Mouse (Mus musculus) liver, embryonic 14.5 days (tissue): ENCODE measurements at regions not wholly inside any gene's neighbourhood (a gene's known extent, or its start where the extent isn't known, plus 50 kb on each side); places are given as distances from the start of the nearest gene placed in this dataset.

Experiments
- ATAC-seq: fragments of 200-750 bp; cut with Nextera tagmentation; 2 replicates; pipeline ENCODE4 v1.8.0; 2017; ENCODE audit warnings: moderate number of reproducible peaks, mild to moderate bottlenecking, moderate library complexity; ENCODE audit not compliant: insufficient read depth
- DNase-seq, 3 experiments: peaks; one replicate each; pipeline ENCODE4 v3.0.0-alpha.2; 2012 to 2013; ENCODE audit warnings: low read depth in 3 of 3, low spot score in 3 of 3
- H3K27ac ChIP-seq: fragments of 300-500 bp; sonication (generic); 2 replicates; pipeline ENCODE4 v1.5.1; 2014; ENCODE audit warnings: moderate library complexity, mild to moderate bottlenecking, control low read depth, inconsistent platforms
- H3K27me3 ChIP-seq: fragments of 300-500 bp; sonication (generic); 2 replicates; pipeline ENCODE4 v1.6.1; 2014; ENCODE audit warnings: mild to moderate bottlenecking, low read length, moderate library complexity; ENCODE audit not compliant: control insufficient read depth, insufficient read depth
- H3K36me3 ChIP-seq: fragments of 300-500 bp; sonication (generic); replicated peaks from 2 replicates; pipeline ENCODE4 v1.6.1; 2014; ENCODE audit warnings: low read depth; ENCODE audit not compliant: control insufficient read depth, insufficient read depth
- H3K4me1 ChIP-seq, 2 experiments: fragments of 200-500 bp in 1 of 2; fragments of 300-500 bp in 1 of 2; sonication (generic) in 1 of 2; replicated peaks; 2 replicates each; pipeline ENCODE4 v1.6.1; 2012 to 2014; ENCODE audit warnings: antibody characterized with exemption in 1 of 2, inconsistent platforms in 1 of 2, low read length in 1 of 2; ENCODE audit not compliant: control insufficient read depth in 2 of 2, insufficient read depth in 2 of 2
- H3K4me2 ChIP-seq: fragments of 300-500 bp; sonication (generic); 2 replicates; pipeline ENCODE4 v1.6.1; 2014; ENCODE audit warnings: low read depth, mild to moderate bottlenecking, control low read depth, moderate library complexity
- H3K4me3 ChIP-seq, 2 experiments: fragments of 200-500 bp in 1 of 2; fragments of 300-500 bp in 1 of 2; sonication (generic) in 1 of 2; 2 replicates each; pipeline ENCODE4 v1.5.1; 2012 to 2014; ENCODE audit warnings: low read depth in 2 of 2, low read length in 2 of 2, mild to moderate bottlenecking in 2 of 2, control low read depth in 1 of 2, inconsistent platforms in 1 of 2, moderate library complexity in 1 of 2; ENCODE audit not compliant: insufficient read depth in 1 of 2
- H3K9ac ChIP-seq: fragments of 300-500 bp; sonication (generic); replicated peaks from 2 replicates; pipeline ENCODE4 v1.6.1; 2014; ENCODE audit warnings: mild to moderate bottlenecking, control low read depth, moderate library complexity
- H3K9me3 ChIP-seq: fragments of 300-500 bp; sonication (generic); 2 replicates; pipeline ENCODE4 v1.6.1; 2016; ENCODE audit warnings: low read length, mixed read lengths; ENCODE audit not compliant: control insufficient read depth
- CTCF ChIP-seq: IDR thresholded peaks from 2 replicates; pipeline ENCODE4 v1.5.1; 2016; ENCODE audit warnings: antibody characterized with exemption, low read depth, control low read depth
- EP300 ChIP-seq: IDR thresholded peaks from 2 replicates; pipeline ENCODE4 v1.6.1; 2016; ENCODE audit warnings: antibody characterized with exemption, low read depth
- WGBS: fragments of 180-500 bp; shearing (Covaris S2); extraction: QIAGEN DNeasy Blood & Tissue Kit; methylation state at CpG from one replicate; pipeline ENCODE4 v1.1.7; 2014; ENCODE audit not compliant: insufficient replicate concordance; 5-methylcytosine and 5-hydroxymethylcytosine counted together

DNA sequence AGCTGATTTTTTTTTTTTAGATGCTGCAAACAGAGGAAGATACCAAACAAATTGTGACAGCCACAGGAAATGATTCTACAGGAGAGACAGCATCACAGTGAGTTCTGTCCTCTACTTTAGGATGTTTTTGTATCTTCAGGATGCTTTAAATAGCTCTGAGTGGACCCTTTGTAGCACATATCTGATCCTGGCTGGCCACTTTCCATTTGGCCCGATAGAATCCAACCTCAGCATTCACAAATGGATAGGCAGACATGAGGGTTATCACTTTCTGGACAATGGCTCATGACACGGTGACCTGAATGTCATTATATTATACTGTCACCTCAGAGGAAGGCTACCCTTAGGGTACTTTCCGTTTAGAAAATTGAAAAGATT, 379.3 kb downstream of the Gm10295 start:
- 48% methylated on average over 3 of the region's 3 CpGs for WGBS
- Histone ChIP-seq H3K36me3 (no peaks in the 10 kb centered on the region), H3K27me3 (no peaks in the 10 kb centered on the region), H3K4me1 (no peaks in the 10 kb centered on the region), H3K9ac (no peak overlapping the region), H3K9me3 (no peaks in the 10 kb centered on the region), H3K4me3 (no peak overlapping the region), H3K27ac (no peak overlapping the region), H3K4me2 (no peak overlapping the region)
- DNase-seq (no peak), ATAC-seq (no peak)
- TF ChIP-seq EP300, result no peak
- no peak for TF ChIP-seq CTCF

DNA sequence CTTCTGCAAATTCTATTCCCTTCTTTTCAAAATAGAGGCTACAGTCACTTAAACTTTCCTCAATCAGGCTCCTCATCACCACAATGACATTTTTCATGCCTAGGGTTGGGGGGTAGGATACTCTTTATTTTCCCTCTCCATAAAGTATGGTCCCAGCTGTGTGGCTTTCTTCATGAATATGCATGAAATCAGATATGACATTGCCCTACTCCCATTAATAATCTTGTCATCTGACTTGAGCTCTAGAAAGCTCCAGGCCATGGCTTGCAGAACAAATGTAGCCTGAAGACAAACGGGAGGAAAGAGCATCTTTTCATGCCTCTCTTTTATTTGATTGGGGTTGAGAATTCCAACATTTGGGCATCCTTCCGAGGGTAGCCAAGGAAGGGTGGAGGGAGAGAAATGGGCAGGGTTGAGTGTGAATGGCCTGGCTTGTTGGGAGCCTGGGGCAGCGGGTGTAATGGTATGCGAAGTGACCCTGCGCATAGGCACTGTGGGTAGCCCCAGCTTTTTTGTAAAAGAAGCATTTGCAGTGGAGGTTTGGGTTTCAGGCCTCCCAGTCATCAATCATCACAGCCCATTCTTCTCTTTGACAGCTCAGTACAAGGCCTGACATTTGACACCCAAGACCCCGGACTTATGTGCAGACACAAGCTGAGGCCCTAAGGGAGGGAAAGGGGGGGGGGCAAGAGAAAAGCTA, 379.8 kb downstream of the Gm10295 start:
- Histone ChIP-seq H3K4me2 (no peak overlapping the region), H3K27me3 (no peaks in the 10 kb centered on the region), H3K4me1 (no peaks in the 10 kb centered on the region), H3K9me3 (no peaks in the 10 kb centered on the region), H3K4me3 (no peak overlapping the region), H3K9ac (no peak overlapping the region), H3K36me3 (no peaks in the 10 kb centered on the region), H3K27ac (no peak overlapping the region)
- no peak for DNase-seq
- TF ChIP-seq EP300 (no peak), CTCF (no peak)
- WGBS, result 52% methylated on average over 6 of the region's 6 CpGs
- no peak for ATAC-seq

DNA sequence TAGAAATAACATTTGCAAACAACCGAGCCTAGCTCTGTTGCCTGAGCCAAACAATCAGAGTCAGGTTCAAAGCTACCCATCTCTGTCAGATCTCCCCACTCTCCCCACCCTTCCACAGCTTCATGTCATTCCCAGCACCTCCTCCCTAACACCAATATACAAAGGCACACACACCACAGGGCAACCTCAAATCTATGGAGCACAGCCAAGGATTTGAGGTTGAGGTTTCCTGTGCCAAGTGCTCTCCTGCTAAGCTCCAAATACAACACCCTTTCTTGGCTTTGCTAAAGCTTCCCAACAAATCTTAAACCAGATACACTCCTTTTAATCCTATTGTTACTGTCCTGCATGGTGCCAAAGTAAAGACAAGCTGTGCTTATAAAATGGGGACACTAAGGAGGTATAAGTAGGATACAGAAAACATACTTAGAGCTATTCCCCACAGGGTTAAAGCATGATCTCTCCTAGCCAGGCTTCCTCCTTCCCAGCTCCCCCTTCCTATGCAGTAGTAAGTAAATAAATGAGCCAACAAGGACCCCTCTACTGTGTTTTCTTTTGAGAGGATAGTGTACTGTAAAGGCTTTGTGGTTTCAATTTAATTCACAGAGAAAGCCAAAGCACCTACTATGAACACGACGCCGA, 398.8 kb downstream of the Gm10295 start:
- TF ChIP-seq EP300 (no peak), CTCF (no peak)
- H3K9me3 ChIP-seq, result no peaks in the 10 kb centered on the region
- no peaks in the 10 kb centered on the region for H3K36me3 ChIP-seq
- ATAC-seq (no peak), DNase-seq (no peak)
- H3K4me1 ChIP-seq, result no peaks in the 10 kb centered on the region
- no peak overlapping the region for H3K27ac ChIP-seq
- no peak overlapping the region for H3K4me2 ChIP-seq
- WGBS, result 53% methylated on average over 4 of the region's 4 CpGs
- H3K27me3 ChIP-seq, result no peaks in the 10 kb centered on the region
- H3K4me3 ChIP-seq, result no peak overlapping the region
- H3K9ac ChIP-seq, result no peak overlapping the region

DNA sequence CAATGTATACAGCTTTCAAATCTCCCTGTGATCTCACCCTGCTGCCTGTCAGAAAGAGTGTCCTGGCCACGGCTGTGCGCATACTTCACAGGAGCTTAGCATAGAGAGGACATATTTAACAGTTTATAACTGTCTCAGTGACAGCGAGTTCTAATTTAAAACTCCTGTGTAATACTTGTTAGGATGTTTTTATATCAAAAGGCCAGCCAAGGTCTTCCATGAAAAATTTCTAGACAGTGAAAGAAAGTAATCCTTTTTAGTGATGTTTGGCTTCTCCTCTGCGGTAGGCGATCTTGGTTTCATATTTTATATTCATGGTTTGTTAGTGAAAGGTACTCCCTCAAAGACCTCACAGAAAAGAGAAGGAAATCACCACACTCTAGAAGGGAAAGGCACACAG, 403.0 kb downstream of the Gm10295 start:
- Histone ChIP-seq H3K36me3 (no peaks in the 10 kb centered on the region), H3K4me2 (no peak overlapping the region), H3K9me3 (no peaks in the 10 kb centered on the region), H3K27ac (no peak overlapping the region), H3K4me3 (no peak overlapping the region), H3K4me1 (no peaks in the 10 kb centered on the region), H3K9ac (no peak overlapping the region), H3K27me3 (no peaks in the 10 kb centered on the region)
- ATAC-seq (no peak), DNase-seq (no peak)
- TF ChIP-seq CTCF (no peak), EP300 (no peak)
- WGBS, result 69% methylated on average over 5 of the region's 5 CpGs

DNA sequence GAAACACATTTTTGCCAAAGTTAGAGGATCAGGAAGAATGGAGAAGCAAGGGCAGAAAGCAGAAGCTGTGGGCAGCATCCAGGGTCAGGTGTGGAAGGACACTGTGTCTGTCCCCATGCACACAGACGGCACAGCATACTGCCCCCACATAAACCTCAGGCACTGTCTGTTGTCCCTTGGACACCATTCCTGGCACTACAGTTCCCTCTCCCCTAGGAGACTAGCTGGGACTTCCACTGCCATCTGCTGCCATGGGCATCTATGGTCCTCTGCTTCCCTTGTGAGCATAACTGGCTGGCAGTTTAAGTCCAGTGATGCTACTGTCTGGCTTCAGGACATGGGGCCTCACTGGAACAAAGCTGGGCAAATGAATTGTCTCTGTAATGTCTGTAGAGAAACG, 405.0 kb downstream of the Gm10295 start:
- DNase-seq, result no peak
- no peak overlapping the region for H3K4me2 ChIP-seq
- WGBS, result 37% methylated on average over 2 of the region's 2 CpGs
- no peak overlapping the region for H3K27ac ChIP-seq
- TF ChIP-seq CTCF (no peak), EP300 (no peak)
- no peaks in the 10 kb centered on the region for H3K36me3 ChIP-seq
- H3K9ac ChIP-seq, result no peak overlapping the region
- H3K4me3 ChIP-seq, result no peak overlapping the region
- H3K9me3 ChIP-seq, result no peaks in the 10 kb centered on the region
- no peaks in the 10 kb centered on the region for H3K27me3 ChIP-seq
- H3K4me1 ChIP-seq, result no peaks in the 10 kb centered on the region
- no peak for ATAC-seq
